ENCODE assay signal across 12 mouse cellular contexts in genomic region chr14:121617645-121618390, GRCm38 (mm10).
DNase-seq lines count a peak whose midpoint lies in the region; ATAC-seq lines count a peak whose summit lies in the region.
"Had no signal": no experiment of that assay in that cellular context is flagged by ENCODE, and none has a peak within 500 bp of the region (broad histone marks: within the 10 kb centered on the region; RNA-seq: fewer than 3 reads in every experiment).

No protein-coding gene starts in this region.

- DNase-seq in heart, postnatal 4 days = peak; percentile 34
- DNase-seq in heart, embryonic 10.5 days (ENCODE audit: low spot score) = no peak
- DNase-seq in cerebellum, postnatal 10 days = peak; percentile 92 to 95
- peak; percentile 93 for DNase-seq in layer of hippocampus, adult 9-11 months
- peak; percentile 82 for DNase-seq in right cerebral cortex, postnatal 25 days
- no peak for DNase-seq in ovary, adult 18-20 months (ENCODE audit: low spot score)

- H3K4me1 ChIP-seq in heart, embryonic 10.5 days = no peaks in the 10 kb centered on the region; the same call in 1 of the 2 replicates
- H3K4me1 ChIP-seq in intestine, embryonic 15.5 days (replicated peaks) = no peaks in the 10 kb centered on the region
- H3K4me1 ChIP-seq: midbrain, embryonic 12.5 days had no signal

- WGBS in heart, embryonic 10.5 days = 87% methylated on average over 4 of the region's 4 CpGs
- WGBS in intestine, embryonic 15.5 days = 75% methylated on average over 4 of the region's 4 CpGs

- no peak overlapping the region for H3K4me2 ChIP-seq in intestine, embryonic 15.5 days (replicated peaks)
- H3K4me2 ChIP-seq: midbrain, embryonic 12.5 days had no signal

- no peak overlapping the region for H3K27ac ChIP-seq in heart, embryonic 10.5 days
- no peak overlapping the region for H3K27ac ChIP-seq in intestine, embryonic 15.5 days
- H3K27ac ChIP-seq: liver, embryonic 14.5 days; midbrain, embryonic 12.5 days; stomach, postnatal 0 days had no signal

- no peaks in the 10 kb centered on the region for H3K27me3 ChIP-seq in heart, embryonic 10.5 days (ENCODE audit: insufficient read depth, poor library complexity, severe bottlenecking)
- H3K27me3 ChIP-seq in intestine, embryonic 15.5 days (replicated peaks) = no peaks in the 10 kb centered on the region
- H3K27me3 ChIP-seq: midbrain, embryonic 12.5 days had no signal

- no peak overlapping the region for H3K9ac ChIP-seq in intestine, embryonic 15.5 days
- H3K9ac ChIP-seq: liver, embryonic 14.5 days; midbrain, embryonic 12.5 days had no signal

- H3K4me3 ChIP-seq in heart, embryonic 10.5 days = no peak overlapping the region
- no peak overlapping the region for H3K4me3 ChIP-seq in intestine, embryonic 15.5 days (replicated peaks)
- H3K4me3 ChIP-seq: midbrain, embryonic 12.5 days had no signal

- H3K36me3 ChIP-seq in heart, embryonic 10.5 days = peaks cover 28% of the 10 kb centered on the region
- H3K36me3 ChIP-seq in intestine, embryonic 15.5 days = peaks cover 16% of the 10 kb centered on the region
- H3K36me3 ChIP-seq: midbrain, embryonic 12.5 days had no signal

- no peak for ATAC-seq in intestine, embryonic 15.5 days
- ATAC-seq in megakaryocyte, adult 5-6 weeks (ENCODE audit: poor library complexity, severe bottlenecking) = no peak
- ATAC-seq: CD4-positive, CD25-positive, alpha-beta regulatory T cell, adult 4 months had no signal

- H3K9me3 ChIP-seq in heart, embryonic 10.5 days = no peaks in the 10 kb centered on the region
- no peaks in the 10 kb centered on the region for H3K9me3 ChIP-seq in intestine, embryonic 15.5 days
- H3K9me3 ChIP-seq: midbrain, embryonic 12.5 days had no signal

Comparison
In these comparisons a context has a peak if more than half of its experiments do, and no peak if none do; other contexts are left out.
1. DNase-seq: peak in heart, postnatal 4 days (single experiment), cerebellum, postnatal 10 days (2 of 2), layer of hippocampus, adult 9-11 months (single experiment) and right cerebral cortex, postnatal 25 days (single experiment); none in heart, embryonic 10.5 days (single experiment) and ovary, adult 18-20 months (single experiment).